Mouse (Mus musculus) embryonic facial prominence, embryonic 13.5 days (tissue): ENCODE results near the gene Bend5. TPM values are rescaled to one million over a fixed set of nuclear protein-coding genes. Genes with fewer than 3 reads are reported as not detected.

Experiments
- ATAC-seq: fragments of 200-750 bp; cut with Nextera tagmentation; 2 replicates; pipeline ENCODE4 v1.8.0; 2017; ENCODE audit warnings: low read depth; ENCODE audit not compliant: insufficient number of reproducible peaks, insufficient read depth, low FRiP score, low TSS enrichment
- H3K27ac ChIP-seq: fragments of 300-500 bp; sonication (generic); 2 replicates; pipeline ENCODE4 v1.5.1; 2015; ENCODE audit warnings: moderate library complexity, mild to moderate bottlenecking, inconsistent platforms
- H3K27me3 ChIP-seq: fragments of 300-500 bp; sonication (generic); 2 replicates; pipeline ENCODE4 v1.6.1; 2015; ENCODE audit warnings: mild to moderate bottlenecking, inconsistent platforms
- H3K36me3 ChIP-seq: fragments of 300-500 bp; sonication (generic); 2 replicates; pipeline ENCODE4 v1.6.1; 2015; ENCODE audit warnings: mild to moderate bottlenecking, inconsistent platforms
- H3K4me1 ChIP-seq: fragments of 300-500 bp; sonication (generic); 2 replicates; pipeline ENCODE4 v1.6.1; 2015; ENCODE audit warnings: inconsistent platforms
- H3K4me2 ChIP-seq: fragments of 300-500 bp; sonication (generic); 2 replicates; pipeline ENCODE4 v1.6.1; 2015; ENCODE audit warnings: moderate library complexity, mild to moderate bottlenecking, inconsistent platforms
- H3K4me3 ChIP-seq: fragments of 300-500 bp; sonication (generic); 2 replicates; pipeline ENCODE4 v1.5.1; 2015; ENCODE audit warnings: mild to moderate bottlenecking, inconsistent platforms
- H3K9ac ChIP-seq: fragments of 300-500 bp; sonication (generic); 2 replicates; pipeline ENCODE4 v1.6.1; 2015; ENCODE audit warnings: mild to moderate bottlenecking, inconsistent platforms
- H3K9me3 ChIP-seq: fragments of 300-500 bp; sonication (generic); 2 replicates; pipeline ENCODE4 v1.6.1; 2016; ENCODE audit warnings: inconsistent platforms
- WGBS: fragments of 180-500 bp; shearing (Covaris S2); methylation state at CpG from one replicate; pipeline ENCODE4 v1.1.7; 2015; ENCODE audit warnings: mixed read lengths; 5-methylcytosine and 5-hydroxymethylcytosine counted together
- polyA plus RNA-seq: library from polyadenylated mRNA; unstranded; fragments of >200 nt; fragmentation: Nextera tagmentation; extraction: Ambion mirVana; gene quantifications from 2 replicates; pipeline ENCODE4 v1.2.1, GENCODE M21; 2015

Gene Bend5
- polyA plus RNA-seq, 1 experiment from 2014 or later: 143 TPM

DNA sequence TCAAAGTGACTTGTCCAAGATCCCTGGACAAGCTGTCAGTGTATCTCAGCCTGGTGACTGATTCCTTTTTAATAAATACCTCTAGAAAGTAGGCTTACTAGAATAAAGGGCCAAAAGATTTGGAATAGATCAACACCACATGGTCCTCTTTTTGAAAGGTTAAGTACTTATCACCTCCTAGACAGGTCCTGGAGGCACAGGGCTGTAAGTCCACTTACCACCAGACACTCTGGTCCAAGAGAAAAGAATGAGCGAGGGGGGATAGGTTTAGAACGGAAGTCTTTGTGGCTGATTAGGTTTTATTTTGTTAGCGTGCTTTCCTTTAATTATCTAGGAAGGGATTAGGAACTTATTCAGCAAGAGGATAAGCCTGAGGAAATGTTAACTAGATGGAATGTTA is 1.7 kb downstream of the Bend5 start:
- peak overlapping the region; percentile 98 for H3K9ac ChIP-seq

GRCm38 (mm10) chr4:111417716-111418115 is 2.9 kb downstream of the Bend5 start:
- H3K9ac ChIP-seq: peak overlapping the region; percentile 98
- 89% methylated on average over 5 of the region's 5 CpGs for WGBS
- ATAC-seq: no peak
- H3K9me3 ChIP-seq: no peaks in the 10 kb centered on the region
- no peaks in the 10 kb centered on the region for H3K27me3 ChIP-seq
- no peak overlapping the region; the same call in 1 of the 2 replicates for H3K27ac ChIP-seq
- peaks cover 63% of the 10 kb centered on the region for H3K4me1 ChIP-seq
- H3K36me3 ChIP-seq: peaks cover 28% of the 10 kb centered on the region
- peak overlapping the region; percentile 79 for H3K4me2 ChIP-seq
- H3K4me3 ChIP-seq: peak overlapping the region; percentile 93

More for the DNA sequence above, 1.7 kb downstream of the Bend5 start:
- peaks cover 53% of the 10 kb centered on the region for H3K4me1 ChIP-seq
- H3K9me3 ChIP-seq: no peaks in the 10 kb centered on the region
- peaks cover 23% of the 10 kb centered on the region for H3K36me3 ChIP-seq
- peak overlapping the region; percentile 79 for H3K4me2 ChIP-seq
- ATAC-seq: no peak
- H3K27me3 ChIP-seq: no peaks in the 10 kb centered on the region
- H3K4me3 ChIP-seq: peak overlapping the region; percentile 93
- WGBS: 51% methylated on average over 3 of the region's 3 CpGs
- peak overlapping the region; percentile 96 for H3K27ac ChIP-seq

- peak overlapping the region; percentile 12; the same call in 1 of the 2 replicates for H3K27ac ChIP-seq
- no peak for ATAC-seq
Observed at GRCm38 (mm10) chr4:111419476-111419875, 4.7 kb downstream of the Bend5 start.

DNA sequence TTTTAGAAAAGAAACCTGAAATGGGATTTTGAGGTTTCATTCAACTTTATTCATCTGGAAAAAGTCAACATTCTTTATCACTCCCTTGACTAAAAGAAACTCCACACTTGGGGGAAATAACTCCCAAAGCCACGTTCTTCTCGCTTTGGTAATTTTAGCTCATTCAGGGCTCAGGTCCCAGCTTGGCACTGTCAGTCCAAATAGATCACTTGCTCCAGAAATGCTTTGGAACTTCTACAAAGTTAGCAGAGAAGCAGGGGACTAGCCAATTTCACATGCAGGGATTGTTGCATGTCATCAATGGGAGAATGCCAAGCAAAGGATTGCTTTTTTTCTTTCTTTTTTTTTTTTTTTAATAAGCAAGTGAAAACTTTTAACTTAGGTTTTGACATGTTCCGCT is 5.2 kb downstream of the Bend5 start:
- 36% methylated on average over 3 of the region's 3 CpGs for WGBS
- ATAC-seq: no peak
- Histone ChIP-seq H3K4me1 (peaks cover 65% of the 10 kb centered on the region), H3K9ac (no peak overlapping the region), H3K9me3 (no peaks in the 10 kb centered on the region), H3K27ac (0 out of 2 replicates have a peak overlapping the region, but pooled peaks have one; percentile 12), H3K4me2 (peak overlapping the region; percentile 79), H3K36me3 (peaks cover 32% of the 10 kb centered on the region), H3K27me3 (no peaks in the 10 kb centered on the region), H3K4me3 (no peak overlapping the region)

More at GRCm38 (mm10) chr4:111419476-111419875, 4.7 kb downstream of the Bend5 start:
- no peak overlapping the region for H3K9ac ChIP-seq
- peaks cover 28% of the 10 kb centered on the region for H3K36me3 ChIP-seq
- H3K27me3 ChIP-seq: no peaks in the 10 kb centered on the region
- H3K4me2 ChIP-seq: peak overlapping the region; percentile 79
- peak overlapping the region; percentile 93; the same call in 1 of the 2 replicates for H3K4me3 ChIP-seq
- WGBS: 90% methylated on average over 1 of the region's 1 CpGs
- H3K9me3 ChIP-seq: no peaks in the 10 kb centered on the region
- peaks cover 65% of the 10 kb centered on the region for H3K4me1 ChIP-seq

GRCm38 (mm10) chr4:111420955-111421354 is 6.1 kb downstream of the Bend5 start:
- no peak overlapping the region; the same call in 1 of the 2 replicates for H3K4me2 ChIP-seq
- no peak for ATAC-seq
- no peak overlapping the region for H3K9ac ChIP-seq
- no peak overlapping the region for H3K4me3 ChIP-seq
- no peaks in the 10 kb centered on the region for H3K9me3 ChIP-seq
- H3K27me3 ChIP-seq: no peaks in the 10 kb centered on the region
- 93% methylated on average over 4 of the region's 4 CpGs for WGBS
- H3K36me3 ChIP-seq: peaks cover 38% of the 10 kb centered on the region
- H3K27ac ChIP-seq: no peak overlapping the region
- peaks cover 64% of the 10 kb centered on the region for H3K4me1 ChIP-seq

DNA sequence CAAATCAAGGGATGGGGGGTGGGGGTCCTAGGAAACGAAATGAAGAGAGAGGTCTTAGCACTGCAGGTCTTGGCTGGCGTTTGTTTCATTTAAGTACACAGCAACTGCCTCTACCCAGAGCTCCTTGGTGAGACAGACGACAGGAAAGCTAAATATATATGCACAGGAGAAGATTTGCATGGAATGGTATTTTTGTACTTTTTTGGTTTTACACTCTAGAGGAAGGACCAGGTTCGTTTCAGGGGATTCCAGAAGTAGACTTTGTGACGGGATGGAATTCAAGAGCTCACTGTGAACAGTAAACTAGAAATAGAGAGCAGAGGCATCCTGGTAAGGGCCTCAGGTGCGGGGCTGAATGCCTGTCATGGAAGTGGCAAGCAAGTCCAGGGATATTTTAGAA is 7.0 kb downstream of the Bend5 start:
- Histone ChIP-seq H3K9me3 (no peaks in the 10 kb centered on the region), H3K27ac (no peak overlapping the region), H3K9ac (no peak overlapping the region), H3K4me2 (peak overlapping the region; percentile 22), H3K27me3 (no peaks in the 10 kb centered on the region), H3K4me3 (no peak overlapping the region), H3K4me1 (peaks cover 56% of the 10 kb centered on the region), H3K36me3 (peaks cover 40% of the 10 kb centered on the region)
- WGBS: 79% methylated on average over 6 of the region's 6 CpGs
- no peak for ATAC-seq

DNA sequence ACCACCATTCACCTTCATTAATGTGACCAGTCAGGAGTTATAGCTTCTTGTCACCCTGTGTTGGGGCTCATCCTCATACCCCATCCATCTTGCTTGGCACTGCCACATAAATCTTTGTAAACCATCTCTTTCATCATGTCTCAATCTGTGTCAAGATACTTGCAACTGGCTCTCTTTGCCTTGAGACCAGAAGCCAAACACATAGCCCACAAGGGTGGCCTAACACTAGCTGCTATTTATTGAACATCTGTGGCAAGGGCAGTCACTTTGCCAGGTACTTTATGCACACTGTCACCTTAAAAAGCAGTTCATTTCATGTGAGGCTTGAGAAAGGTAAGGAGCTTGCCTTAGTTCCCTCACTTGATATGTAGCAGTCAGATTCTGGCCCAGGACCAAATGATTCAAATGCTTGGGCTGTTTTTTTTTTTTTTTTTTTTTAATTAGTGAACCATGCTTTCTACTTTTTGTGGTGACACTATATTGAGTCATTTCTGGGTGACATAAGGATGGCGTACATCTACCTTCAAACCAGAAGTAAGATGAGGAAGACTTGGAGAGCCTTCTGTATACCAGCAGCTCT is 9.7 kb downstream of the Bend5 start:
- ATAC-seq: no peak
- peaks cover 46% of the 10 kb centered on the region for H3K4me1 ChIP-seq
- 98% methylated on average over 1 of the region's 1 CpGs for WGBS
- H3K9ac ChIP-seq: no peak overlapping the region
- H3K4me3 ChIP-seq: no peak overlapping the region
- no peak overlapping the region for H3K27ac ChIP-seq
- H3K4me2 ChIP-seq: no peak overlapping the region
- peaks cover 27% of the 10 kb centered on the region for H3K36me3 ChIP-seq
- no peaks in the 10 kb centered on the region for H3K27me3 ChIP-seq
- no peaks in the 10 kb centered on the region for H3K9me3 ChIP-seq

- Histone ChIP-seq H3K4me3 (no peak overlapping the region), H3K36me3 (peaks cover 28% of the 10 kb centered on the region), H3K9ac (no peak overlapping the region), H3K27me3 (no peaks in the 10 kb centered on the region), H3K9me3 (no peaks in the 10 kb centered on the region), H3K4me1 (peaks cover 40% of the 10 kb centered on the region), H3K27ac (no peak overlapping the region), H3K4me2 (no peak overlapping the region)
- ATAC-seq: peak; percentile 22; the same call in 1 of the 2 replicates
- WGBS: 70% methylated on average over 6 of the region's 6 CpGs
Observed at GRCm38 (mm10) chr4:111425170-111425569, 10.4 kb downstream of the Bend5 start.

DNA sequence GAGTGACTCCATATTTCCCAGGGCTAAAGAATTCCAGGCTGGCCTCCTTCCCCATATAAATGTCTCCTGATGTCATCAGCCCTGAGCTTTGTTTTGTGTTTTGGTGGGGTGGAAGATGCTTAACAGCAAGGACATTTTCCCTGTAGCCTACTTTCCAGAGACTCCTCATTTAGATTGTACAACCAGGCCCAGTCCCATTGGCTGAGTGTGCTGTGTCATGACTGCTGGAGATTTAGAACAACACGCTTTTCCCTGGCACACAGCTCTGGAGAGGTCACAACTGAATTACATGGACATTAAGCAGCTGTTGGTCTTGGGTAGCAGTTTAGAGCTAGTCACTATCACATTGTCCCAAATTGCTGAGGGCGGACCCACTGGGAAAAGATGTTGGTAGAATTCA is 16.4 kb downstream of the Bend5 start:
- no peaks in the 10 kb centered on the region for H3K9me3 ChIP-seq
- H3K4me1 ChIP-seq: peaks cover 18% of the 10 kb centered on the region
- H3K4me2 ChIP-seq: no peak overlapping the region
- no peak for ATAC-seq
- peaks cover 71% of the 10 kb centered on the region for H3K36me3 ChIP-seq
- WGBS: 93% methylated on average over 2 of the region's 2 CpGs
- H3K27ac ChIP-seq: no peak overlapping the region
- H3K27me3 ChIP-seq: no peaks in the 10 kb centered on the region
- no peak overlapping the region for H3K9ac ChIP-seq
- no peak overlapping the region for H3K4me3 ChIP-seq

DNA sequence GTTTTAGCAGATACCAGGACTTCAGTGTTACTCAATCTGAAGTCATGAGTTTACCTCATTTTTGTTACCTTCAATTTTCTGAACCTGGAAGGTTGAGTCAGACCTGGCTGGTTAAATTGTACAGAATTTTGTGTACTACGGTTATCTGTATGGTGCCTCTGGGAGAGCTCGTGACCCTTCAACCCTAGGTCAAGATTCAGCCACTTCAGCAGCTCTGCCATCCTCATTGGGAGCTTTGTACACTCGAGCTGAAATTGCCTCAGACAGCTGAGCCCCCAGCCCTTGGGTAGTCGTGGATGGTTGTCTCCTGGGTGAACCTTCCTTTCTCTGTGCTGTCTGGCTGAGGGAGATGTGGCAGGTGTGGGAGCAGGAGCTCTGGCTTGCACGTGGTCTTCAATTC is 17.2 kb downstream of the Bend5 start:
- H3K9ac ChIP-seq: no peak overlapping the region
- no peaks in the 10 kb centered on the region for H3K27me3 ChIP-seq
- H3K4me2 ChIP-seq: no peak overlapping the region
- H3K27ac ChIP-seq: no peak overlapping the region
- ATAC-seq: no peak
- WGBS: 74% methylated on average over 5 of the region's 5 CpGs
- H3K9me3 ChIP-seq: no peaks in the 10 kb centered on the region
- H3K4me1 ChIP-seq: peaks cover 18% of the 10 kb centered on the region
- H3K4me3 ChIP-seq: no peak overlapping the region
- peaks cover 79% of the 10 kb centered on the region for H3K36me3 ChIP-seq

- H3K4me2 ChIP-seq: no peak overlapping the region
- no peak overlapping the region for H3K27ac ChIP-seq
- no peak overlapping the region for H3K4me3 ChIP-seq
- peaks cover 81% of the 10 kb centered on the region for H3K36me3 ChIP-seq
- 80% methylated on average over 5 of the region's 5 CpGs for WGBS
- H3K9me3 ChIP-seq: no peaks in the 10 kb centered on the region
- ATAC-seq: no peak
- H3K27me3 ChIP-seq: no peaks in the 10 kb centered on the region
- H3K4me1 ChIP-seq: peaks cover 14% of the 10 kb centered on the region
- H3K9ac ChIP-seq: no peak overlapping the region
Observed at GRCm38 (mm10) chr4:111432417-111432816, 17.6 kb downstream of the Bend5 start.

DNA sequence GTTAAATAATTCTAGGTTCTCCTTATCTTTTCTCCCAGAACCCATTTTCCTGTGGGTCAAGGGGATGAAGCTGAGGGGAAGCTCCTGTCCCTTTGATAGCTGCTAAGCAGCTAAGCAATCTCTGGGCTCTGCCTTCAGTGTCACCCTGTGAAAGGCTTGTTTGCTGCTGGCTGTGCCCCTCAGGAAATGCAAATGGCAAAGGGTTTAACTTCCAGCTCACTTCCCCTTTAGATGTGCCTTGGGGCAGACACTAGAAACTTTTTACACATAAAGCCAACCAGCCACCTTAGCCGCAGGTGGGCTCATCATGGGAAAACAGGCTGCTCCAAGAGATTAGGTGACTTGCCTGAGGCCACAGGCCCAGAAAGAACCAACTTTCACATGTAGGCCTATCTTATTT is 26.9 kb downstream of the Bend5 start:
- H3K9me3 ChIP-seq: no peaks in the 10 kb centered on the region
- no peak overlapping the region for H3K4me3 ChIP-seq
- H3K9ac ChIP-seq: no peak overlapping the region
- H3K4me1 ChIP-seq: peaks cover 37% of the 10 kb centered on the region
- H3K4me2 ChIP-seq: no peak overlapping the region
- no peak overlapping the region for H3K27ac ChIP-seq
- H3K36me3 ChIP-seq: peaks cover 48% of the 10 kb centered on the region
- ATAC-seq: no peak
- no peaks in the 10 kb centered on the region for H3K27me3 ChIP-seq
- 69% methylated on average over 1 of the region's 1 CpGs for WGBS
